Mouse (Mus musculus): Measurements from ENCODE around the gene Gm10799. TPM values are rescaled to one million over a fixed set of nuclear protein-coding genes. Genes with fewer than 3 reads are reported as not detected.
"Not testable (repeated sequence)": the region's sequence is repeated elsewhere in the genome, so short reads cannot be mapped to it uniquely, and the experiment has no call there.

Gene Gm10799
- polyA plus RNA-seq, 1 experiment from 2014 or later = not detected

GRCm38 (mm10) chr2:104069704-104070185, 1.4 kb upstream of the Gm10799 start, which contains the start of gene Cd59b:
TSS of gene Cd59b (plus strand) at chr2:104069849.
- H3K4me3 ChIP-seq (replicated peaks) = peak within 1 kb of the TSS; percentile 59
- peak; percentile 93 for ATAC-seq (ENCODE audit: insufficient read depth)
- H3K9ac ChIP-seq = peak within 1 kb of the TSS; percentile 59
- H3K9me3 ChIP-seq (replicated peaks) = no peaks in the 10 kb centered on the region
- peaks cover 8% of the 10 kb centered on the region; the same call in 1 of the 2 replicates for H3K36me3 ChIP-seq (replicated peaks)
- peak within 1 kb of the TSS; percentile 75 for H3K4me2 ChIP-seq
- peak within 1 kb of the TSS; percentile 86 for H3K27ac ChIP-seq (replicated peaks)
- WGBS (ENCODE audit: insufficient replicate concordance) = 4% methylated on average over 13 of the region's 13 CpGs
- no peaks in the 10 kb centered on the region for H3K27me3 ChIP-seq
- peaks cover 44% of the 10 kb centered on the region for H3K4me1 ChIP-seq (replicated peaks)

- H3K4me3 ChIP-seq (replicated peaks); ATAC-seq (ENCODE audit: insufficient read depth); H3K9ac ChIP-seq; H3K9me3 ChIP-seq (replicated peaks); H3K4me2 ChIP-seq; H3K27ac ChIP-seq (replicated peaks); H3K27me3 ChIP-seq: not testable (repeated sequence)
- Histone ChIP-seq H3K36me3 (replicated peaks) (peaks cover 27% of the 10 kb centered on the region), H3K4me1 (replicated peaks) (peaks cover 59% of the 10 kb centered on the region)
- 76% methylated on average over 6 of the region's 6 CpGs for WGBS (ENCODE audit: insufficient replicate concordance)
Measured at GRCm38 (mm10) chr2:104065526-104065925, 2.8 kb downstream of the Gm10799 start, which contains the start of gene Gm10912. TSS of gene Gm10912 (plus strand) at chr2:104065826.

- H3K4me1 ChIP-seq (replicated peaks) = peaks cover 45% of the 10 kb centered on the region
- H3K27ac ChIP-seq (replicated peaks) = peak overlapping the region; percentile 7; the same call in 1 of the 2 replicates
Measured at GRCm38 (mm10) chr2:104064152-104064551, 4.2 kb downstream of the Gm10799 start.

GRCm38 (mm10) chr2:104062665-104063064, 5.7 kb downstream of the Gm10799 start:
- no peak for ATAC-seq (ENCODE audit: insufficient read depth)
- H3K4me3 ChIP-seq (replicated peaks) = no peak overlapping the region
- H3K36me3 ChIP-seq (replicated peaks) = peaks cover 50% of the 10 kb centered on the region
- H3K4me1 ChIP-seq (replicated peaks) = peaks cover 35% of the 10 kb centered on the region
- no peaks in the 10 kb centered on the region for H3K27me3 ChIP-seq
- H3K9me3 ChIP-seq (replicated peaks) = no peaks in the 10 kb centered on the region
- H3K4me2 ChIP-seq = no peak overlapping the region
- H3K27ac ChIP-seq (replicated peaks) = no peak overlapping the region
- no peak overlapping the region for H3K9ac ChIP-seq

More at GRCm38 (mm10) chr2:104064152-104064551, 4.2 kb downstream of the Gm10799 start:
- no peaks in the 10 kb centered on the region for H3K27me3 ChIP-seq
- 55% methylated on average over 2 of the region's 2 CpGs for WGBS (ENCODE audit: insufficient replicate concordance)
- no peaks in the 10 kb centered on the region for H3K9me3 ChIP-seq (replicated peaks)
- no peak overlapping the region for H3K4me3 ChIP-seq (replicated peaks)
- no peak overlapping the region for H3K4me2 ChIP-seq
- peak; percentile 58 for ATAC-seq (ENCODE audit: insufficient read depth)
- H3K9ac ChIP-seq = no peak overlapping the region
- H3K36me3 ChIP-seq (replicated peaks) = peaks cover 39% of the 10 kb centered on the region

DNA sequence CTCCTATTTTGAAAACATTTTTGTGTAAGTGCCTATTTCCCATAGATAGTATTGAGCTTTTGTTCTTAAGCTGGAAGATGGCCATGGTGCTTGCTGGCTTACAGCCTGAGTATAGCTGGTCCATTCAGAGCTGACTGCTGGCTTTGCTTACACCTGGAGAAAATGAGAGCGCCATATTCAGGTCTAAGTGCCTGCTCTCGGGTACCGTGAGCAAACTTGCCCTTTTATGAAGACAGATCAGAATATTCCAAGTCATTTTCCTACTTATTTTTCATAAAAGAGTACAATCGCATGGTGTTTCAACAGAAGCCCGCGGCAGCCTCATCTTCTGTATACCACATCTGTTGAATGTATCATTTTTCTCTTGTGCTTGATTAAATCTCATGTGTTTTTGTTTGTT, 7.4 kb downstream of the Gm10799 start:
- H3K9me3 ChIP-seq (replicated peaks) = no peaks in the 10 kb centered on the region
- no peak overlapping the region for H3K4me3 ChIP-seq (replicated peaks)
- no peak for ATAC-seq (ENCODE audit: insufficient read depth)
- WGBS (ENCODE audit: insufficient replicate concordance) = 94% methylated on average over 6 of the region's 6 CpGs
- H3K4me2 ChIP-seq = no peak overlapping the region
- H3K27me3 ChIP-seq = no peaks in the 10 kb centered on the region
- peaks cover 24% of the 10 kb centered on the region for H3K4me1 ChIP-seq (replicated peaks)
- H3K36me3 ChIP-seq (replicated peaks) = peaks cover 52% of the 10 kb centered on the region
- H3K27ac ChIP-seq (replicated peaks) = 0 out of 2 replicates have a peak overlapping the region, but pooled peaks have one; percentile 38
- no peak overlapping the region for H3K9ac ChIP-seq

- H3K27me3 ChIP-seq = no peaks in the 10 kb centered on the region
- peaks cover 18% of the 10 kb centered on the region for H3K4me1 ChIP-seq (replicated peaks)
- no peak overlapping the region for H3K9ac ChIP-seq
- H3K4me3 ChIP-seq (replicated peaks) = no peak overlapping the region
- H3K36me3 ChIP-seq (replicated peaks) = peaks cover 61% of the 10 kb centered on the region
- H3K9me3 ChIP-seq (replicated peaks) = no peaks in the 10 kb centered on the region
- H3K4me2 ChIP-seq = no peak overlapping the region
- H3K27ac ChIP-seq (replicated peaks) = no peak overlapping the region
- no peak for ATAC-seq (ENCODE audit: insufficient read depth)
- 88% methylated on average over 10 of the region's 10 CpGs for WGBS (ENCODE audit: insufficient replicate concordance)
Measured at GRCm38 (mm10) chr2:104059786-104060185, 8.6 kb downstream of the Gm10799 start.

DNA sequence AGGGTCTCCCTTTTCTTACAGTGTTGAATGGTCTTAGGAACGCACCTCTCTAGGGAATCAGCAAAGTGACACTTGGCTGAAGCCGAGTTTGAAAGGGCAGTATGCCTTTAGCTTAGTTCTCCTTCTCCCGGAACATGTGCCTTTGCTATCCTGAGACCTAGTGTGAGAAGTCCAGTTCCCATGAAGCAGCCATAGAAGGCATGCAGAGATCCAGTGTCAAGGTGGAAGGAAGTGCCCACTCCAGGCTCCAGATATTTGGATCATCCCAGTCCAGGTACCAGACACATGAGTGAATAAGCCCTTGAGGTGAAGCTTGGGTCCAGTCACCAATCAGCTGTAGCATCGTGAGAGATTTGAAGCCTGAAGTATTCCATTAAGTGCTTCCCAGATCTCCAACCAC, 9.4 kb downstream of the Gm10799 start:
- Histone ChIP-seq H3K9ac (no peak overlapping the region), H3K4me2 (no peak overlapping the region), H3K27me3 (no peaks in the 10 kb centered on the region), H3K4me1 (replicated peaks) (peaks cover 11% of the 10 kb centered on the region), H3K9me3 (replicated peaks) (no peaks in the 10 kb centered on the region), H3K36me3 (replicated peaks) (peaks cover 69% of the 10 kb centered on the region), H3K4me3 (replicated peaks) (no peak overlapping the region), H3K27ac (replicated peaks) (no peak overlapping the region)
- ATAC-seq (ENCODE audit: insufficient read depth) = no peak
- WGBS (ENCODE audit: insufficient replicate concordance) = 88% methylated on average over 4 of the region's 4 CpGs

GRCm38 (mm10) chr2:104058381-104058780, 10.0 kb downstream of the Gm10799 start:
- WGBS (ENCODE audit: insufficient replicate concordance) = 87% methylated on average over 1 of the region's 1 CpGs
- Histone ChIP-seq H3K4me2 (no peak overlapping the region), H3K4me1 (replicated peaks) (peaks cover 6% of the 10 kb centered on the region; the same call in 1 of the 2 replicates), H3K27me3 (no peaks in the 10 kb centered on the region), H3K4me3 (replicated peaks) (no peak overlapping the region), H3K36me3 (replicated peaks) (peaks cover 72% of the 10 kb centered on the region), H3K27ac (replicated peaks) (0 out of 2 replicates have a peak overlapping the region, but pooled peaks have one; percentile 19), H3K9ac (no peak overlapping the region), H3K9me3 (replicated peaks) (no peaks in the 10 kb centered on the region)
- ATAC-seq (ENCODE audit: insufficient read depth) = no peak

DNA sequence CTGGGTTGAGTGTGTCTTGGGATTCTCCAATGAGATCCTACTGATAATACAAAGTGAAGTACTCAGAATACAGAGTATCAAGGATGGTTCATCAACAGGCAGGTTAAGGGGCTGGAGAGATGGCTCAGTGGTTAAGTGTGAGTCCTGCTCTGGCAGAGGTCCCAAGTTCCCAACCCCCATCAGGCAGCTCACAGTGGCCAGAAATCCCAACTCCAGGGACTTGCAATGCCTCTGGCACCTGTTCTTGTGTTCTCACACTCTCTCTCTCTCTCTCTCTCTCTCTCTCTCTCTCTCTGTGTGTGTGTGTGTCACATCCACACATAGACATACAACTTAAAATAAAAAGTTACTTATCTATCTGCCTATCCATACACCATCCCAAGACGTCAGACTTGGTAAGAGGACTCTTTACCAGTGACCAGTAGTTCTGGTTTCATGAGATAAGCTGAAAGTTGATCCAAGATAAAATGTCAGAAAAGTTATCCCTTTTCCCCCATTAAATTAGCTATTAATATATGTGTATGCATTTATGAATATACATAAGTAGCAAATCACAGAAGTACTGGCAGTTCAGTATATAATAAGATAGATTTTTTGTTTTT, 23.8 kb downstream of the Gm10799 start:
- Histone ChIP-seq H3K4me2 (no peak overlapping the region), H3K27ac (replicated peaks) (peak overlapping the region; percentile 59), H3K9me3 (replicated peaks) (no peaks in the 10 kb centered on the region), H3K27me3 (no peaks in the 10 kb centered on the region), H3K4me1 (replicated peaks) (peaks cover 28% of the 10 kb centered on the region), H3K9ac (peak overlapping the region; percentile 8; the same call in 1 of the 2 replicates), H3K4me3 (replicated peaks) (no peak overlapping the region), H3K36me3 (replicated peaks) (peaks cover 78% of the 10 kb centered on the region)
- ATAC-seq (ENCODE audit: insufficient read depth) = peak; percentile 52
- 16% methylated on average over 1 of the region's 1 CpGs for WGBS (ENCODE audit: insufficient replicate concordance)

GRCm38 (mm10) chr2:104043624-104044478, 24.5 kb downstream of the Gm10799 start:
- no peak for ATAC-seq (ENCODE audit: insufficient read depth)
- WGBS (ENCODE audit: insufficient replicate concordance) = 67% methylated on average over 5 of the region's 5 CpGs
- peak overlapping the region; percentile 59 for H3K27ac ChIP-seq (replicated peaks)
- no peak overlapping the region for H3K9ac ChIP-seq
- H3K27me3 ChIP-seq = no peaks in the 10 kb centered on the region
- peaks cover 28% of the 10 kb centered on the region for H3K4me1 ChIP-seq (replicated peaks)
- H3K4me3 ChIP-seq (replicated peaks) = no peak overlapping the region
- H3K36me3 ChIP-seq (replicated peaks) = peaks cover 80% of the 10 kb centered on the region
- no peak overlapping the region for H3K4me2 ChIP-seq
- no peaks in the 10 kb centered on the region for H3K9me3 ChIP-seq (replicated peaks)

DNA sequence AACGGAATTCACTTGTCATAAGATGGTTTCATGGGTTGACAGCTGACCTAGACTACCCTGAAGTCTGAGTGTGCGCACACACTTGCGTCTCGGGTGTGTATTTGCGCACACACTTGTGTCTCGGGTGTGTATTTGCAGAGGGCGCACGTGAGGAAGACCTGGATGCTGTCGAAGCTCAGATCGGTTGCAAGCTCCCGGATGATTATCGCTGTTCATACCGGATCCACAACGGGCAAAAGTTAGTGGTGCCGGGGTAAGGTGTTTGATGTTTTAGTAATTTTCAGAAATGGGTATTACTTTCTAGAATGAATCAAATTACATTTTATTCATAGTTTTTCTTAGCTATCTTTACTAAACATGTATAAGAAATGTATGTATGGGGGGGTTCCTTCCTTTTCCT, 25.6 kb downstream of the Gm10799 start:
- Histone ChIP-seq H3K4me3 (replicated peaks) (no peak overlapping the region), H3K27me3 (no peaks in the 10 kb centered on the region), H3K4me1 (replicated peaks) (peaks cover 28% of the 10 kb centered on the region), H3K4me2 (no peak overlapping the region), H3K9me3 (replicated peaks) (no peaks in the 10 kb centered on the region), H3K36me3 (replicated peaks) (peaks cover 79% of the 10 kb centered on the region), H3K27ac (replicated peaks) (no peak overlapping the region), H3K9ac (no peak overlapping the region)
- 88% methylated on average over 15 of the region's 15 CpGs for WGBS (ENCODE audit: insufficient replicate concordance)
- ATAC-seq (ENCODE audit: insufficient read depth) = no peak

Measured in liver, embryonic 15.5 days (tissue).